Mouse (Mus musculus) CH12.LX (cell line): Measurements from ENCODE around the gene Trappc10. TPM values are rescaled to one million over a fixed set of nuclear protein-coding genes. Genes with fewer than 3 reads are reported as not detected.

Source experiments
- DNase-seq: peaks from one replicate; pipeline ENCODE4 v3.0.0-alpha.2; 2013; ENCODE audit errors: extremely low read depth
- H3K27ac ChIP-seq: 2 replicates; pipeline ENCODE4 v1.5.1; 2012; ENCODE audit warnings: low read depth, mild to moderate bottlenecking, control low read depth, moderate library complexity; ENCODE audit not compliant: insufficient read depth
- H3K27me3 ChIP-seq: replicated peaks from 2 replicates; pipeline ENCODE3; 2012; ENCODE audit warnings: inconsistent platforms
- H3K36me3 ChIP-seq, 2 experiments: replicated peaks in 1 of 2; 2 replicates each; pipeline versions ENCODE3 to v1.6.1; 2012; ENCODE audit warnings: inconsistent platforms in 1 of 2, low read length in 1 of 2, mild to moderate bottlenecking in 1 of 2, mixed read lengths in 1 of 2, moderate library complexity in 1 of 2; ENCODE audit not compliant: control insufficient read depth in 1 of 2, insufficient read depth in 1 of 2
- H3K4me1 ChIP-seq, 2 experiments: 2 replicates each; pipeline ENCODE4 v1.6.1; 2012; ENCODE audit warnings: inconsistent platforms in 1 of 2, moderate library complexity in 1 of 2; ENCODE audit not compliant: insufficient read depth in 2 of 2, control insufficient read depth in 1 of 2
- H3K4me2 ChIP-seq: 2 replicates; pipeline ENCODE4 v1.6.1; 2012; ENCODE audit warnings: low read depth, mild to moderate bottlenecking, control low read depth; ENCODE audit not compliant: poor library complexity, insufficient read depth, severe bottlenecking
- H3K4me3 ChIP-seq, 3 experiments: fragments of 150-350 bp in 1 of 3; sonication (generic) in 1 of 3; replicated peaks in 1 of 3; 2 replicates each; pipeline versions ENCODE3 to v1.5.1; 2011 to 2012; ENCODE audit warnings: low read depth in 2 of 3, low read length in 2 of 3, mild to moderate bottlenecking in 2 of 3, moderate library complexity in 2 of 3, control low read depth in 1 of 3, improper control_type of control experiment in 1 of 3, inconsistent platforms in 1 of 3, mixed read lengths in 1 of 3; ENCODE audit not compliant: poor library complexity in 1 of 3
- H3K79me2 ChIP-seq: replicated peaks from 2 replicates; pipeline ENCODE4 v1.6.1; 2012; ENCODE audit warnings: mild to moderate bottlenecking, moderate library complexity; ENCODE audit not compliant: control insufficient read depth, poor library complexity, insufficient read depth, severe bottlenecking; ENCODE audit errors: extremely low read depth
- H3K9ac ChIP-seq: 2 replicates; pipeline ENCODE4 v1.6.1; 2012; ENCODE audit warnings: low read depth, mild to moderate bottlenecking, control low read depth, moderate library complexity; ENCODE audit not compliant: insufficient read depth
- H3K9me3 ChIP-seq: replicated peaks from 2 replicates; pipeline ENCODE3; 2012; ENCODE audit warnings: low read length, inconsistent platforms, mixed read lengths
- BHLHE40 ChIP-seq: IDR thresholded peaks from 2 replicates; pipeline ENCODE4 v1.6.1; 2011; ENCODE audit warnings: mild to moderate bottlenecking, low read depth, low read length, improper control_type of control experiment
- CTCF ChIP-seq, 2 experiments: IDR thresholded peaks in 1 of 2; conservative IDR thresholded peaks in 1 of 2; 2 replicates each; pipeline ENCODE4 v1.5.1; 2011 to 2012; ENCODE audit warnings: low read depth in 2 of 2, low read length in 2 of 2, improper control_type of control experiment in 1 of 2, inconsistent platforms in 1 of 2, mild to moderate bottlenecking in 1 of 2, moderate library complexity in 1 of 2
- EP300 ChIP-seq: IDR thresholded peaks from 2 replicates; pipeline ENCODE4 v1.6.1; 2011; ENCODE audit warnings: low read length, improper control_type of control experiment
- ETS1 ChIP-seq: conservative IDR thresholded peaks from 2 replicates; pipeline ENCODE4 v1.6.1; 2012; ENCODE audit warnings: low read depth, mild to moderate bottlenecking, inconsistent platforms, low read length, improper control_type of control experiment, moderate library complexity
- HCFC1 ChIP-seq: IDR thresholded peaks from 2 replicates; pipeline ENCODE4 v1.6.1; 2012; ENCODE audit warnings: low read depth, mild to moderate bottlenecking, inconsistent platforms, low read length, improper control_type of control experiment
- IRF4 ChIP-seq: IDR thresholded peaks from 2 replicates; pipeline ENCODE4 v1.6.1; 2014; ENCODE audit warnings: low read depth, mild to moderate bottlenecking, inconsistent platforms, low read length, improper control_type of control experiment
- JUN ChIP-seq: IDR thresholded peaks from 2 replicates; pipeline ENCODE4 v1.6.1; 2011; ENCODE audit warnings: low read depth, mild to moderate bottlenecking, low read length, improper control_type of control experiment, moderate library complexity; ENCODE audit not compliant: insufficient read depth
- JUND ChIP-seq: conservative IDR thresholded peaks from 2 replicates; pipeline ENCODE4 v1.6.1; 2011; ENCODE audit warnings: low read depth, low read length, improper control_type of control experiment
- KAT2A ChIP-seq: IDR thresholded peaks from 2 replicates; pipeline ENCODE4 v1.6.1; 2012; ENCODE audit warnings: low read length, improper control_type of control experiment, inconsistent platforms; ENCODE audit not compliant: insufficient replicate concordance
- MAZ ChIP-seq: IDR thresholded peaks from 2 replicates; pipeline ENCODE4 v1.6.1; 2012; ENCODE audit warnings: low read depth, mild to moderate bottlenecking, inconsistent platforms, low read length, improper control_type of control experiment, moderate library complexity
- MYC ChIP-seq: IDR thresholded peaks from 2 replicates; pipeline ENCODE4 v1.6.1; 2011; ENCODE audit warnings: low read depth, mild to moderate bottlenecking, improper control_type of control experiment, low read length
- NELFE ChIP-seq: IDR thresholded peaks from 2 replicates; pipeline ENCODE4 v1.6.1; 2011; ENCODE audit warnings: low read depth, low read length, improper control_type of control experiment
- NRF1 ChIP-seq: IDR thresholded peaks from 2 replicates; pipeline ENCODE4 v1.6.1; 2014; ENCODE audit warnings: low read depth, mild to moderate bottlenecking, inconsistent platforms, low read length, improper control_type of control experiment, moderate library complexity
- POLR2A ChIP-seq: IDR thresholded peaks from 2 replicates; pipeline ENCODE4 v1.6.1; 2011; ENCODE audit warnings: low read depth, mild to moderate bottlenecking, improper control_type of control experiment, low read length
- RAD21 ChIP-seq: IDR thresholded peaks from 2 replicates; pipeline ENCODE4 v1.6.1; 2011; ENCODE audit warnings: low read depth, mild to moderate bottlenecking, low read length, improper control_type of control experiment, moderate library complexity
- ZKSCAN1 ChIP-seq: IDR thresholded peaks from 2 replicates; pipeline ENCODE4 v1.6.1; 2012; ENCODE audit warnings: low read depth, inconsistent platforms, low read length, improper control_type of control experiment, borderline replicate concordance
- ZMIZ1 ChIP-seq: IDR thresholded peaks from 2 replicates; pipeline ENCODE4 v1.6.1; 2012; ENCODE audit warnings: low read depth, mild to moderate bottlenecking, inconsistent platforms, low read length, improper control_type of control experiment
- dilution Hi-C: fragments of 300-500 bp; cut with MboI; formaldehyde crosslinking; loops from 2 replicates; pipeline ENCODE4 v1.14.3; 2020; ENCODE audit warnings: low sequenced_read_pairs; ENCODE audit not compliant: extremely low pct_unique_long_range_greater_than_20kb, extremely low pct_ligation_motif_present
- in situ Hi-C: fragments of 300-500 bp; cut with MboI; formaldehyde crosslinking; loops from 3 replicates; pipeline ENCODE4 v1.14.3; 2019; ENCODE audit warnings: low sequenced_read_pairs, low pct_ligation_motif_present, low pct_unique_long_range_greater_than_20kb, mixed read lengths
- polyA plus RNA-seq: library from polyadenylated mRNA; unstranded; fragments of >175 nt; gene quantifications from 2 replicates; pipeline ENCODE4 v1.2.1, GENCODE M21; 2012; ENCODE audit warnings: low read depth; ENCODE audit not compliant: insufficient read length
- total RNA-seq, 2 experiments: library from RNA; depleted of rRNA; stranded (reverse); fragments of 300-350 nt in 1 of 2; fragments of >200 nt in 1 of 2; gene quantifications; 2 replicates each; pipeline ENCODE4 v1.2.3; 2012 to 2014

Gene Trappc10
- total and polyA plus RNA-seq, 3 experiments, result 22.1 to 26.7 (median 26.5) TPM

GRCm38 (mm10) chr10:78264735-78265134, 20.3 kb upstream of the Trappc10 start (continued):
- 0 out of 2 replicates have a peak, but pooled peaks have one; percentile 14 for TF ChIP-seq NRF1
- no peak for TF ChIP-seq KAT2A
- TF ChIP-seq MYC, result peak; percentile 59; the same call in 1 of the 2 replicates
- TF ChIP-seq JUND, result no peak
- TF ChIP-seq MAZ, result peak; percentile 62
- TF ChIP-seq, all 38 proteins: peak for 16

- dilution Hi-C loops, result no loop called here
- Histone ChIP-seq H3K79me2 (no peaks in the 10 kb centered on the region), H3K4me3 (no peak overlapping the region), H3K4me2 (no peak overlapping the region), H3K9me3 (peaks cover 21% of the 10 kb centered on the region), H3K4me1 (peaks cover 31 to 58% of the 10 kb centered on the region in 2 experiments), H3K27ac (no peak overlapping the region), H3K36me3 (no peaks in the 10 kb centered on the region), H3K9ac (no peak overlapping the region), H3K27me3 (peaks cover 2% of the 10 kb centered on the region)
- in situ Hi-C loops, result no loop called here
- no peak for DNase-seq
- TF ChIP-seq POLR2A (no peak), ZKSCAN1 (no peak), EP300 (no peak), NELFE (no peak), CTCF (conservative IDR thresholded peaks at IDR 0.05 in 1 of 2, IDR thresholded peaks at IDR 0.05 in 1 of 2; ENCODE audit: low read depth in 2 of 2, low read length in 2 of 2) (no peak), JUN (no peak), NRF1 (no peak), BHLHE40 (no peak), RAD21 (no peak), MYC (no peak), ETS1 (no peak), HCFC1 (no peak)
These were observed 16.6 kb upstream of the Trappc10 start for GRCm38 (mm10) chr10:78260916-78261650.

- Histone ChIP-seq H3K27ac (no peak overlapping the region), H3K4me2 (no peak overlapping the region), H3K4me3 (no peak overlapping the region), H3K4me1 (peaks cover 31 to 53% of the 10 kb centered on the region in 2 experiments)
- in situ Hi-C loops, result no loop called here
- TF ChIP-seq ETS1, result no peak
- TF ChIP-seq IRF4, result no peak
- no peak for TF ChIP-seq ZMIZ1
- no peak for TF ChIP-seq JUND
- TF ChIP-seq EP300, result no peak
- TF ChIP-seq, all 38 proteins: peak for 0
- no peak overlapping the region for H3K9ac ChIP-seq
- dilution Hi-C loops, result no loop called here
- no peaks in the 10 kb centered on the region for H3K36me3 ChIP-seq
- peaks cover 21% of the 10 kb centered on the region for H3K9me3 ChIP-seq
- no peaks in the 10 kb centered on the region for H3K79me2 ChIP-seq
- DNase-seq, result no peak
- H3K27me3 ChIP-seq, result peaks cover 2% of the 10 kb centered on the region
These were observed 15.9 kb upstream of the Trappc10 start for GRCm38 (mm10) chr10:78260322-78260721.
